Comparison of ENCODE assay signal across 8 mouse cellular contexts in the genomic region with DNA sequence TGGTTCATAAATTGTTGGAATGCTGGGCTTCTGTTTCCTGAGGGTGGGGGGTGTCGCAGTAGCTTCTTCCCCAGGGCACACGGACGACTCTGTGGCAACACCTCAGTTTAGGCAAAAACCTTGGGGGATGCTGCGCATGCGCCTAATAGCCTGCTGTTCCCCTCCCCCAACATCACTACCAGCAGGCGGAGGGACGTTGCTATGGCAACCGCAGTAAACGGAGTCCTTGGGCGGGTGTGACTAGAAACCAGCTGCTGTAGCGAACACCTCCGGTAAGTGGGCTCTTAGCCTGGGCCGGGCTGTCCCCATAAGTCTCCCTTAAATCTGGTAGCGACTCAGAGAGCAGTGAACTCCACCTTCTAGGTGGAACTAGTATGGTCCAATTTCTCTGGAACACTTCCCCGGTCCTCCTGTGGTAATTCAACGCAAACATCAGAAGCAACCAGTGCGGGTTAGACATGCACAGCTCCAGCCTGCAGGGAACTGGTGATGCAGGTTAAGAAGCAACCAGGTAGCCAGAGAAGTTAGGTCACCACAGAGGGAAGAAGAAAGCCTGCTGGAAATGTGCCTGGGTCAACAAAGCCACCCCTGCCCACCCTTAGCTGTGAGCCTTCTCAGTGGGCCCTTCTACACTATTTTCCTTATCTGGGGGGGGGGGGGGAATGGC. TPM values are rescaled to one million over a fixed set of nuclear protein-coding genes. Genes with fewer than 3 reads are reported as not detected.
A peak's percentile ranks its signal among the peaks of the same experiment; 100 is the strongest.
DNase-seq lines count a peak whose midpoint lies in the region; ATAC-seq lines count a peak whose summit lies in the region.

A gene (plus strand): TSS at position 220 of the 667 bp plus-strand sequence.

- H3K4me3 ChIP-seq in intestine, embryonic 16.5 days (ENCODE audit: low read length) = peak within 1 kb of the TSS; percentile 23; the same call in 1 of the 2 replicates
- H3K4me3 ChIP-seq in megakaryocyte, embryonic 14.5 days (replicated peaks) = peak within 1 kb of the TSS; percentile 68

- 0 out of 2 replicates have a peak, but pooled peaks cover 4% of the 10 kb centered on the region for H3K36me3 ChIP-seq in intestine, embryonic 16.5 days (ENCODE audit: control insufficient read depth, insufficient read depth, low read length)
- peaks cover 5% of the 10 kb centered on the region for H3K36me3 ChIP-seq in megakaryocyte, embryonic 14.5 days (replicated peaks; ENCODE audit: low read length)

- no peak within 1 kb of the TSS for H3K27ac ChIP-seq in intestine, embryonic 16.5 days (ENCODE audit: low read length)

- H3K9ac ChIP-seq in intestine, embryonic 16.5 days (ENCODE audit: low read depth, low read length) = no peak within 1 kb of the TSS

- peak; percentile 82 for DNase-seq in adrenal gland, adult 2 months
- peak; percentile 17 for DNase-seq in gastrocnemius, postnatal 25 days
- peak; percentile 89 to 91 for DNase-seq in left cerebral cortex, postnatal 10 days (ENCODE audit: extremely low spot score in 1 of 2, low spot score in 2 of 2)
- DNase-seq in right cerebral cortex, adult 2 months (ENCODE audit: low spot score in 2 of 2) = peak; percentile 91

- H3K4me1 ChIP-seq in intestine, embryonic 16.5 days (ENCODE audit: control insufficient read depth, insufficient read depth, low read length) = peaks cover 5% of the 10 kb centered on the region; the same call in 1 of the 2 replicates
- peaks cover 12% of the 10 kb centered on the region for H3K4me1 ChIP-seq in megakaryocyte, embryonic 14.5 days

- H3K27me3 ChIP-seq in intestine, embryonic 16.5 days (replicated peaks; ENCODE audit: control insufficient read depth, insufficient read depth, low read length) = no peaks in the 10 kb centered on the region
- H3K27me3 ChIP-seq in megakaryocyte, embryonic 14.5 days (replicated peaks) = peaks cover 9% of the 10 kb centered on the region

- 2% methylated on average over 17 of the region's 17 CpGs for WGBS in intestine, embryonic 16.5 days

- peak; percentile 89 for ATAC-seq in common myeloid progenitor, adult 5-6 weeks (replicated peaks; ENCODE audit: low read depth, poor library complexity, severe bottlenecking)
- ATAC-seq in intestine, embryonic 16.5 days = peak; percentile 69
- ATAC-seq in monocyte, adult 5-6 weeks (replicated peaks; ENCODE audit: insufficient number of reproducible peaks, low FRiP score, low TSS enrichment, poor library complexity, severe bottlenecking) = no peak

- no peaks in the 10 kb centered on the region for H3K9me3 ChIP-seq in intestine, embryonic 16.5 days (ENCODE audit: control insufficient read depth, low read length)
- H3K9me3 ChIP-seq in megakaryocyte, embryonic 14.5 days = peaks cover 8% of the 10 kb centered on the region

- H3K4me2 ChIP-seq in intestine, embryonic 16.5 days (ENCODE audit: low read depth, low read length) = peak within 1 kb of the TSS; percentile 28

- intact Hi-C loops in left cerebral cortex, postnatal 10 days (cut with DNase I) = no loop called here

RNA-seq across cellular contexts. Expression of the gene that starts here (rescaled TPM):
- total RNA-seq in adrenal gland, adult 2 months (2021) = under 1 TPM; 0.28 to 0.58 TPM
- 0.08 and 0.47 TPM in 2 replicates for polyA plus RNA-seq in adrenal gland, adult 2 months (2012; rRNA removed)
- not detected in 2 replicates for total RNA-seq in common myeloid progenitor, adult 5-6 weeks (2017)
- total RNA-seq in gastrocnemius, postnatal 25 days (2021) = not detected
- 0.10 TPM in 1 of 2 replicates, not detected in the other for polyA plus RNA-seq in intestine, embryonic 16.5 days (2015; fragmentation: Nextera tagmentation; extraction: Ambion mirVana)
- 1 to 10 TPM; 6.5 to 8.6 TPM for total RNA-seq in left cerebral cortex, postnatal 10 days (2021)
- polyA plus RNA-seq in megakaryocyte, embryonic 14.5 days (2012; ENCODE audit: insufficient read depth, low replicate concordance) = not detected in 2 replicates
- 0.67 TPM in 1 of 3 replicates, not detected in the others for total RNA-seq in monocyte, adult 5-6 weeks (2017)

Comparison
In these comparisons a context has a peak if more than half of its experiments do, and no peak if none do; other contexts are left out.
1. Peak in DNase-seq in adrenal gland, adult 2 months; RNA of the gene not detected or under 1 TPM.
2. Peak in ATAC-seq in common myeloid progenitor, adult 5-6 weeks; RNA of the gene not detected or under 1 TPM.
3. Peak in DNase-seq in gastrocnemius, postnatal 25 days; RNA of the gene not detected or under 1 TPM.
4. Peak in ATAC-seq, H3K4me3 ChIP-seq and H3K4me2 ChIP-seq in intestine, embryonic 16.5 days; RNA of the gene not detected or under 1 TPM.
5. DNase-seq: peak in every context shown above with its lines; median percentile 91 in right cerebral cortex, adult 2 months; 90 in left cerebral cortex, postnatal 10 days; 82 in adrenal gland, adult 2 months; 17 in gastrocnemius, postnatal 25 days.